Mouse (Mus musculus) lung, embryonic 16.5 days (tissue): ENCODE data around the gene Il17f. TPM values are rescaled to one million over a fixed set of nuclear protein-coding genes. Genes with fewer than 3 reads are reported as not detected.
"Not testable (repeated sequence)": the region's sequence is repeated elsewhere in the genome, so short reads cannot be mapped to it uniquely, and the experiment has no call there.

Experiments used
- ATAC-seq: fragments of 200-750 bp; cut with Nextera tagmentation; 2 replicates; pipeline ENCODE4 v1.8.0; 2017; ENCODE audit warnings: low read depth, mild to moderate bottlenecking, moderate library complexity
- H3K27ac ChIP-seq: fragments of 300-500 bp; sonication (generic); 2 replicates; pipeline ENCODE4 v1.5.1; 2014; ENCODE audit warnings: mild to moderate bottlenecking, control low read depth, low read length
- H3K27me3 ChIP-seq: fragments of 300-500 bp; sonication (generic); 2 replicates; pipeline ENCODE4 v1.6.1; 2014; ENCODE audit warnings: low read depth, low read length, mixed read lengths; ENCODE audit not compliant: control insufficient read depth, insufficient read depth
- H3K36me3 ChIP-seq: fragments of 300-500 bp; sonication (generic); 2 replicates; pipeline ENCODE4 v1.6.1; 2014; ENCODE audit warnings: low read length; ENCODE audit not compliant: control insufficient read depth, insufficient read depth
- H3K4me1 ChIP-seq: fragments of 300-500 bp; sonication (generic); replicated peaks from 2 replicates; pipeline ENCODE4 v1.6.1; 2014; ENCODE audit warnings: low read length, mixed read lengths; ENCODE audit not compliant: control insufficient read depth, insufficient read depth
- H3K4me2 ChIP-seq: fragments of 300-500 bp; sonication (generic); 2 replicates; pipeline ENCODE4 v1.6.1; 2014; ENCODE audit warnings: low read depth, low read length, control low read depth
- H3K4me3 ChIP-seq: fragments of 300-500 bp; sonication (generic); 2 replicates; pipeline ENCODE4 v1.5.1; 2014; ENCODE audit warnings: mild to moderate bottlenecking, low read length, control low read depth
- H3K9ac ChIP-seq: fragments of 300-500 bp; sonication (generic); 2 replicates; pipeline ENCODE4 v1.6.1; 2014; ENCODE audit warnings: low read length, control low read depth
- H3K9me3 ChIP-seq: fragments of 300-500 bp; sonication (generic); 2 replicates; pipeline ENCODE4 v1.6.1; 2016; ENCODE audit warnings: low read length; ENCODE audit not compliant: control insufficient read depth
- WGBS: fragments of 180-500 bp; shearing (Covaris S2); extraction: QIAGEN DNeasy Blood & Tissue Kit; methylation state at CpG from one replicate; pipeline ENCODE4 v1.1.7; 2014; 5-methylcytosine and 5-hydroxymethylcytosine counted together
- polyA plus RNA-seq: library from polyadenylated mRNA; unstranded; fragments of >200 nt; fragmentation: Nextera tagmentation; extraction: Ambion mirVana; gene quantifications from 2 replicates; pipeline ENCODE4 v1.2.1, GENCODE M21; 2015

The Il17f gene
- polyA plus RNA-seq, 1 experiment from 2014 or later, result not detected

DNA sequence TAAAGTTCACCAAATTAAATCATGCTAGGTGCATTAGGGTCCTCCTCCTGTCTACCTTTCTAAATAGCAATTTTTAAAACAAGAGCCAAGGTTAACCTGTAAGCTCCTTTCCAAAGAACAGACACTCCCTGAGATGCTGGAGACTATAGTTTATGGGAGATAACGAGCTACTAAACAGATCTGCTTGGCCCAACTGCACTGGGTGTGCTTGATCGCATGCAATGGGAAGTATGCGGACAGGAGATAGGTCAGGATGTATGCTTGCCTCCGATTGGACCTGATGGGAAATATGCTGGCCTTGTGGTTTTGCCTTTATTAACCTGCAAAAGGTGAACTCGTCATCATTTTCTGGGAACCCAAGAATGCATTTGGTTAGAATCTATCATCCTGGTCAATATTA, 4.8 kb upstream of the Il17f start:
- Histone ChIP-seq H3K4me3 (no peak overlapping the region), H3K9me3 (no peaks in the 10 kb centered on the region), H3K4me1 (no peaks in the 10 kb centered on the region), H3K27me3 (no peaks in the 10 kb centered on the region), H3K27ac (no peak overlapping the region), H3K36me3 (peaks cover 3% of the 10 kb centered on the region; the same call in 1 of the 2 replicates), H3K4me2 (no peak overlapping the region), H3K9ac (no peak overlapping the region)
- no peak for ATAC-seq
- WGBS, result 88% methylated on average over 5 of the region's 5 CpGs

DNA sequence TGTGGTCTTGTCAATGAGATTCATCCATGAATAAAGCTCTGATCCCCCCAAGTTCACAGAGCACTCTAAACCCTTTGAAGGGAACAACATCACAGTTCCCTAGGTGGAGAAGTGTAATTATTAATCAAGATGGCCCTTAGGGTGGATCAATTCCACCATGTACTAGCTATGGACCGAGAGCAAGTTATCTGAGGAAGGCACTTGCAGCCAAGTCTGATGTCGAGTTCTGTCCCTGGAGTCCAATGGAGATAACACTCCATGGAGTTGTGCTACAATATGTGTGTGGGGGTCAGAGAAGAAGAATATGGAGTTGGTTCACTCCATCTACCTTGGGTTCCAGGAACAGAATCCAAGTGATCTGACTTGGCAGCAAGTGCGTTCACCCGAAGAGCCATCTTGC, 4.3 kb upstream of the Il17f start:
- no peak overlapping the region for H3K4me3 ChIP-seq
- 91% methylated on average over 4 of the region's 4 CpGs for WGBS
- no peak overlapping the region for H3K27ac ChIP-seq

DNA sequence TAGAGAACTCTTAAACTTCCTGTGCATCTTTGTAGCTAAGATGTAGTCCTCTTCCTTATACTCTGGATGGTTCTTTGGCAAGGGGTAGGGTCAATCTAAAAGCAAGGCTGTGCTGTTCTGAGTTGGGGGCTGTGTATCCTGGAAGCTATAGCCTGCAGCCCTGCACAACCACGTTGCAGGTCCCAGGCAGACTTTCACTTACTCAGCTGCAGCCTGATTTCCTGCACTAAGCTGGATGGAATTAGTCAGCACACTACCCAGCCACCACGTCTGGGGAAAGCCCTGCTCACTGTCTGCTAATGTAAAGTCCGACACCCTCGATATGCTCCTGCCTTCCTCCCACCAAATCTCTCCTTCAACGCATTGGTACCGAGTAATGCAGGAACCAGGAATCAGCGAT, 997 bp upstream of the Il17f start:
- no peak overlapping the region for H3K27ac ChIP-seq
- no peaks in the 10 kb centered on the region for H3K9me3 ChIP-seq
- no peaks in the 10 kb centered on the region for H3K27me3 ChIP-seq
- no peaks in the 10 kb centered on the region for H3K36me3 ChIP-seq
- no peak overlapping the region for H3K4me2 ChIP-seq
- H3K9ac ChIP-seq, result no peak overlapping the region
- no peak overlapping the region for H3K4me3 ChIP-seq
- WGBS, result 63% methylated on average over 7 of the region's 7 CpGs
- ATAC-seq, result no peak
- H3K4me1 ChIP-seq, result no peaks in the 10 kb centered on the region

More for the DNA sequence above, 4.3 kb upstream of the Il17f start:
- Histone ChIP-seq H3K9ac (no peak overlapping the region), H3K36me3 (peaks cover 3% of the 10 kb centered on the region; the same call in 1 of the 2 replicates), H3K4me1 (no peaks in the 10 kb centered on the region), H3K4me2 (no peak overlapping the region), H3K9me3 (no peaks in the 10 kb centered on the region), H3K27me3 (no peaks in the 10 kb centered on the region)
- no peak for ATAC-seq

DNA sequence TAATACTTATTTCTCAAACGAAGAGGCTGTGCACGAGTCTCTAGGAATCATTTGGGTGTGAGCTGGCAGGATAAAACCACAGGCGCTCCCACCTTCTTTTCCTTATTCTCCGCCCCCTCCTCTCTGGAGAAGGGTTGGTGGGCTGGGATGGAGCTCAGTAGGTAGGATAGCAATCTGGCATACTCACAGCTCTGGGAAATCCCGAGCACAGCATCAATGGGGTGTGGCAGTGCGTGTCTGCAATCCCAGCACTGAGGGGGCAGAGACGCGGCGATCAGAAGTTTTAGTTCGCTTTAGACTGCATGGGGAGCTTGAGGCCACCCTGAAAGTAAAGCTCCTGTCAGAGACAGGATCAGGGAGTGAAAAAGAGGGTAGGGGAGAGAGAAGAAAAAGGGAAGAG, 2.0 kb downstream of the Il17f start:
- ATAC-seq, result no peak
- H3K27me3 ChIP-seq, result no peaks in the 10 kb centered on the region
- H3K9me3 ChIP-seq, result no peaks in the 10 kb centered on the region
- H3K27ac ChIP-seq, result no peak overlapping the region
- H3K36me3 ChIP-seq, result no peaks in the 10 kb centered on the region
- no peaks in the 10 kb centered on the region for H3K4me1 ChIP-seq
- H3K4me3 ChIP-seq, result no peak overlapping the region
- no peak overlapping the region for H3K9ac ChIP-seq
- 48% methylated on average over 10 of the region's 10 CpGs for WGBS
- H3K4me2 ChIP-seq, result no peak overlapping the region

DNA sequence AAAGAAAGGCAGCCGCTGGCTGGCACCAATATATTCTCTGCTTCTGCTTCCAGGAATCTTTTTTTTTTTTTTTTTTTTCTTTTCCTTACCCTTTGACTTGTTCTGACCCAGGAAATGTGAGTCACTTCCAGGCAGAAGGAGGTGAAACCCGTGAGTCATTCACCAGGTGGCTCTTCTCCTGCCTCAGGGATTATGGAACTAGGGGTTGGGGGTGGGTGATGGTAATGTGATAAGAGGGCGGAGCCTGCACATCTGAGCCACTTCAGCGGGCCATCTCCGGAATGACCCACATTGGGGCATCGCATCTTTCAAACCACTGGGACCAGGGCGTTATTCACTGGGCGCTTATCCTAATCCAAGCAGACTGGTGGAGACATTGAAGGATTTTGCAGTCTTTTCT, 3.4 kb downstream of the Il17f start:
- H3K4me2 ChIP-seq, result no peak overlapping the region
- no peaks in the 10 kb centered on the region for H3K36me3 ChIP-seq
- no peaks in the 10 kb centered on the region for H3K9me3 ChIP-seq
- H3K4me1 ChIP-seq, result no peaks in the 10 kb centered on the region
- H3K9ac ChIP-seq, result no peak overlapping the region
- no peak for ATAC-seq
- H3K4me3 ChIP-seq, result no peak overlapping the region
- no peaks in the 10 kb centered on the region for H3K27me3 ChIP-seq
- WGBS, result 38% methylated on average over 8 of the region's 8 CpGs
- no peak overlapping the region for H3K27ac ChIP-seq

DNA sequence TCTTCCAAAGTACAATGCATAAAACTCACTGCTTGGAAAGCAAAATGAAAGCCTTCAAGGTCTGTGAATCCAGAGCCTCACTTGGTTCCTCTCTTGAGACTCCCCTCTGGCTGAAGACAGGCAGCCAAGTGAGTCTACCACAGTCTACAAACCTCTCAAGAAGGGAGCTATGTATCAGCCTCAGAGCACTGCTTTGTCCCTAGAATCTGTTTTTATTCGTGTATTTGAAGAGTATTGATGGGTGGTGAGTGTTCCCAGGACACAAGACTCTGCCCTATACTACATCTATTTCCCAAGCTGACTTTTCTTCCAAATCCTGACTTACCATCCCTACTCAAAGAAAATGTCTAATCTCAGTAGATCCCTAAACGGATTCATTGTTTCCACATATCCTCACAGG, 12.1 kb downstream of the Il17f start:
- no peaks in the 10 kb centered on the region for H3K36me3 ChIP-seq
- 68% methylated on average over 2 of the region's 2 CpGs for WGBS
- no peak for ATAC-seq

DNA sequence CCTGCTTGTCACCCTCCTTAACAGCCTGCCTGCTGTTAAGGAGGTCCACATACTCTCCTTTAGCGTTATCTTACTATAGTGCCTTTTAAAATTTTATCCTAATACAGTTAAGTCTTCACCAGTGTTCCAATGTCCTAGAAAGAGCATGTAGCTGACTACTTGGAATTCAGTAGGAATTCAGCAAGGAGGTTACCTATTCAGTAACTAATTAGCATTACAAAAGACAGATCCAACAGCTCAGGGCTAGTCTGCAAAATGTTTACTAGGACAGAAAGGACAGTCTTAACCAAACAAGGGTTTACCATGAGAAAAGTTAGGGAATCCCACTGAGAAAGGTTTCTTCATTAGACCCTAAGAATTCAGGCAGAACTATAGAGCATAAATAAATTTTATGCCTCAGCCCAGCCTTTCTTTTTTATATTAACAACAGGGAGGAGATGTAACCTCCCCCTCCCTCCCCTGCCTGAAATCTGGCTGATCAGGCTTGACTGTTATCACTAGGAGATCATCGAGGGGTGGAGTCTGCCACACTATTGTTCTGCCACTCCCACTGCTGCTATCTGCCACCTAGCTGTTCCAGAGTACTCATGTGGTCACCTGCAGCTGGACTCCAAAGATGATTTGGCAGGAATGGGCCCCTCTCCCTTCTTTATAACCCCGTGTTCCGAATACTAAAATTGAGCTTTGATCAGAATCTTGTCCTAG, 16.2 kb downstream of the Il17f start:
- not testable (repeated sequence) for H3K27ac ChIP-seq, H3K4me1 ChIP-seq, H3K4me2 ChIP-seq, H3K36me3 ChIP-seq, H3K9me3 ChIP-seq, H3K27me3 ChIP-seq, ATAC-seq, H3K9ac ChIP-seq, H3K4me3 ChIP-seq
- 80% methylated on average over 4 of the region's 4 CpGs for WGBS

More for the DNA sequence above, 12.1 kb downstream of the Il17f start:
- Histone ChIP-seq H3K27ac (no peak overlapping the region), H3K4me2 (no peak overlapping the region), H3K4me1 (no peaks in the 10 kb centered on the region), H3K4me3 (no peak overlapping the region), H3K27me3 (no peaks in the 10 kb centered on the region), H3K9me3 (no peaks in the 10 kb centered on the region), H3K9ac (no peak overlapping the region)

DNA sequence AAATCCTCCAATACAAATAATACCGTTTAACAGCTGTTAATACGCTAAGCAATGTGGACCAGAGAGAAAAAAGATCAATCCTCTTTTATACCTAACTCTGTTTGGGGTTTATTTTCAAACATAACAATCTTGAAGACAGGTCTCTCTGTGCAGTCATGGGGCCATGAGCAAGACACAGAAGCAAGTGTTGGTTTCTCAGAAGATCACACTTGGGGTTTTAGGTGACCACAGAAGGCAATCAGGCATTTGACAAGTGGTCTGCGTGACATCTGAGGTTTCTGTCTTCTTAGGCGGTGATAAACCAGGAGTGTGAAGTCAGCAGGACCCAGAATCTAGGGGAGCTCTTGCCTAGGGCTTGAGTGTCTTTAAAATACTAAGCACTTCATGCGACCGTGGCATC, 23.9 kb downstream of the Il17f start:
- ATAC-seq, result no peak
- H3K9me3 ChIP-seq, result no peaks in the 10 kb centered on the region
- H3K27me3 ChIP-seq, result no peaks in the 10 kb centered on the region
- no peak overlapping the region for H3K4me3 ChIP-seq
- H3K36me3 ChIP-seq, result no peaks in the 10 kb centered on the region
- no peak overlapping the region for H3K4me2 ChIP-seq
- H3K9ac ChIP-seq, result no peak overlapping the region
- H3K4me1 ChIP-seq, result no peaks in the 10 kb centered on the region
- no peak overlapping the region for H3K27ac ChIP-seq
- 77% methylated on average over 6 of the region's 6 CpGs for WGBS

DNA sequence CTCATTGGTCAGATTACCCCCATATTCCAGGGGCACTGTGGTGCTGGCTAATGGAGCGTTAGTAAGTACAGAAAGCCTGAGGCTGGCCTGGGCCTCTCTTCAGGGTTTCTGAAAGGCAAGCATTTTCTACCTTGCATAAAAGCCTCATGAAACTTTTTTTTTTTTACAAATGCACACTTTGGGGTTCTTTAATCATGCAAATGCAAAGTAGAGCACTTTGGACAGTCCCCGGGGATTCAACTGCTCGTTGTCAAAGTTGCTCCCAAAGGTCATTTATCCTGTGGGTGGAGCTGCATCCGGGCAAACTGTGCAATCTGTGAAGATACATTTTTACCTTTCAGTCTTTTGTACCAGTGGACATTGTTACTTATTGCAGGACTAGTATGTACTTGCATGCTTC, 29.0 kb downstream of the Il17f start:
- Histone ChIP-seq H3K9ac (no peak overlapping the region), H3K4me3 (no peak overlapping the region), H3K27me3 (no peaks in the 10 kb centered on the region), H3K4me1 (no peaks in the 10 kb centered on the region), H3K27ac (no peak overlapping the region), H3K4me2 (no peak overlapping the region), H3K36me3 (no peaks in the 10 kb centered on the region), H3K9me3 (no peaks in the 10 kb centered on the region)
- no peak for ATAC-seq
- WGBS, result 78% methylated on average over 4 of the region's 4 CpGs

DNA sequence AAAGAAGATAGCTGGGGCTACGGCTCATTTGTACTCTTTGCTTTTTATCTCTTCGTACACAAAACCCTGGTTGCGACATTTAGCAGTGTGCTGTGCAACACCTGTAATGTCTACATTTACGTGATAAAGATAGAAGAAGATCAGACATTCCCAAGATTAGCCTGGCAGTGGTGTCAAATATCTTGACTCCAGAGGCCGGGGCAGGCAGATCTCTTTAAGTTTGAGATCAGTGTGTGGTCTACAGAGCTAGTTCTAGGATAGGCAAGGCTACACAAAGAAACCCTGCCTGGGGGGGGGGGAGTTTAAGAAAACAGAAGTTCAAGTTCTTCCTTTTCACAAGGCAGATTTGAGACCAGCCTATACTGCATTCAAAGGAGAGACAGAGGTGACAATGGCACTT, 30.1 kb downstream of the Il17f start:
- no peak overlapping the region for H3K9ac ChIP-seq
- H3K9me3 ChIP-seq, result no peaks in the 10 kb centered on the region
- H3K4me2 ChIP-seq, result no peak overlapping the region
- 69% methylated on average over 5 of the region's 5 CpGs for WGBS
- no peak overlapping the region for H3K27ac ChIP-seq
- H3K4me3 ChIP-seq, result no peak overlapping the region
- no peaks in the 10 kb centered on the region for H3K4me1 ChIP-seq
- no peak for ATAC-seq
- no peaks in the 10 kb centered on the region for H3K27me3 ChIP-seq
- no peaks in the 10 kb centered on the region for H3K36me3 ChIP-seq
